Mouse (Mus musculus): ENCODE measurements around the gene 4930579F01Rik.

GRCm38 (mm10) chr3:138123842-138124241 is 69.8 kb downstream of the 4930579F01Rik start:
- TF ChIP-seq CTCF (IDR thresholded peaks at IDR 0.05; ENCODE audit: control insufficient read depth, insufficient read depth, low read length) (no peak), POLR2A (IDR thresholded peaks at IDR 0.05; ENCODE audit: borderline replicate concordance, control insufficient read depth, low read depth, low read length) (no peak)

All from bone marrow, adult 2 months (tissue).